Mouse (Mus musculus): ENCODE measurements around the gene Angptl4. TPM values are rescaled to one million over a fixed set of nuclear protein-coding genes. Genes with fewer than 3 reads are reported as not detected.

The Angptl4 gene
- total RNA-seq, 2 experiments from 2014 or later = 11.1 to 13.2 TPM

- no peak for ATAC-seq (replicated peaks; ENCODE audit: poor library complexity, severe bottlenecking)
Measured at GRCm38 (mm10) chr17:33807181-33807888, 25.7 kb upstream of the Angptl4 start.

- no peak for ATAC-seq (replicated peaks; ENCODE audit: poor library complexity, severe bottlenecking)
Measured at GRCm38 (mm10) chr17:33804745-33805144, 23.1 kb upstream of the Angptl4 start.

GRCm38 (mm10) chr17:33804205-33804604 lies 22.6 kb upstream of the Angptl4 start:
- 0 out of 2 replicates have a peak, but pooled peaks have one; percentile 22 for ATAC-seq (replicated peaks; ENCODE audit: poor library complexity, severe bottlenecking)

GRCm38 (mm10) chr17:33802221-33802620 lies 20.6 kb upstream of the Angptl4 start:
- ATAC-seq (replicated peaks; ENCODE audit: poor library complexity, severe bottlenecking) = peak; percentile 55

- peak; percentile 85 for ATAC-seq (replicated peaks; ENCODE audit: poor library complexity, severe bottlenecking)
Measured at GRCm38 (mm10) chr17:33799277-33799676, 17.6 kb upstream of the Angptl4 start.

- no peak for ATAC-seq (replicated peaks; ENCODE audit: poor library complexity, severe bottlenecking)
Measured at GRCm38 (mm10) chr17:33798306-33798705, 16.7 kb upstream of the Angptl4 start.

GRCm38 (mm10) chr17:33788732-33789131 lies 7.1 kb upstream of the Angptl4 start:
- no peak for ATAC-seq (replicated peaks; ENCODE audit: poor library complexity, severe bottlenecking)

GRCm38 (mm10) chr17:33786375-33786774 lies 4.7 kb upstream of the Angptl4 start:
- ATAC-seq (replicated peaks; ENCODE audit: poor library complexity, severe bottlenecking) = no peak

- no peak for ATAC-seq (replicated peaks; ENCODE audit: poor library complexity, severe bottlenecking)
Measured at GRCm38 (mm10) chr17:33784939-33785338, 3.3 kb upstream of the Angptl4 start.

GRCm38 (mm10) chr17:33783408-33783807 lies 1.8 kb upstream of the Angptl4 start:
- ATAC-seq (replicated peaks; ENCODE audit: poor library complexity, severe bottlenecking) = no peak

GRCm38 (mm10) chr17:33782067-33782466 lies 437 bp upstream of the Angptl4 start:
- no peak for ATAC-seq (replicated peaks; ENCODE audit: poor library complexity, severe bottlenecking)

GRCm38 (mm10) chr17:33780431-33780830 lies 1.2 kb downstream of the Angptl4 start:
- peak; percentile 61 for ATAC-seq (replicated peaks; ENCODE audit: poor library complexity, severe bottlenecking)

GRCm38 (mm10) chr17:33779967-33780295 lies 1.7 kb downstream of the Angptl4 start:
- ATAC-seq (replicated peaks; ENCODE audit: poor library complexity, severe bottlenecking) = no peak

- no peak for ATAC-seq (replicated peaks; ENCODE audit: poor library complexity, severe bottlenecking)
Measured at GRCm38 (mm10) chr17:33779271-33779966, 2.2 kb downstream of the Angptl4 start.

- no peak for ATAC-seq (replicated peaks; ENCODE audit: poor library complexity, severe bottlenecking)
Measured at GRCm38 (mm10) chr17:33775287-33775686, 6.3 kb downstream of the Angptl4 start.

- no peak for ATAC-seq (replicated peaks; ENCODE audit: poor library complexity, severe bottlenecking)
Measured at GRCm38 (mm10) chr17:33774573-33775155, 7.0 kb downstream of the Angptl4 start.

GRCm38 (mm10) chr17:33773871-33774572 lies 7.6 kb downstream of the Angptl4 start:
- ATAC-seq (replicated peaks; ENCODE audit: poor library complexity, severe bottlenecking) = no peak

- ATAC-seq (replicated peaks; ENCODE audit: poor library complexity, severe bottlenecking) = no peak
Measured at GRCm38 (mm10) chr17:33773426-33773825, 8.2 kb downstream of the Angptl4 start.

- ATAC-seq (replicated peaks; ENCODE audit: poor library complexity, severe bottlenecking) = no peak
Measured at GRCm38 (mm10) chr17:33771617-33772016, 10.0 kb downstream of the Angptl4 start.

- ATAC-seq (replicated peaks; ENCODE audit: poor library complexity, severe bottlenecking) = no peak
Measured at GRCm38 (mm10) chr17:33766389-33766788, 15.2 kb downstream of the Angptl4 start.
